Mouse (Mus musculus): Measurements from ENCODE around the gene Trim34b. TPM values are rescaled to one million over a fixed set of nuclear protein-coding genes. Genes with fewer than 3 reads are reported as not detected.
"Not testable (repeated sequence)": the region's sequence is repeated elsewhere in the genome, so short reads cannot be mapped to it uniquely, and the experiment has no call there.

Trim34b gene
- polyA plus RNA-seq (2014; fragmentation: Nextera tagmentation; extraction: Ambion mirVana) = not detected in 2 replicates

DNA sequence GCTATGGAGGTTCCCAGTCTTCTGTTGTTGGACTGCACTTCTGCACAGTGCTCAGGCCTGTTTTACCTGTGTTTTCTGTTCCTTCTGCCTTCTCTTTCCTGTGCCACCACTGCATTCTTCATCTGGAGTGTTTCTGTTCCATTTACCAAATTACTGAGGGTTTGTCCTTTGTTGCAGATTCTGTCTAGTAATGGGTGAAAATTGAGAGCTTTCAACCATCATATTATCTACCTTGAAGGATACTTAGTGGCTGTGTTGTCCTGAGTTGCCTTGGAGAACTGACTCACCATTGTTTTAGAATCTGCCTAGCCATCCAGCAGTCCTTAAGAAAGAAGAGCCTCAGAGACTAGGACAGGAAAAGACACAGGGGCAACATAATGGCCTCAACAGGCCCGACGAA lies at the start of gene Trim34b:
Gene Trim34b (plus strand): TSS at position 301 of the 400 bp plus-strand sequence.
- not testable (repeated sequence) for H3K9ac ChIP-seq (replicated peaks; ENCODE audit: low read depth, low read length); H3K27me3 ChIP-seq (ENCODE audit: control insufficient read depth, insufficient read depth, low read length); H3K4me2 ChIP-seq (ENCODE audit: low read depth, low read length); H3K4me1 ChIP-seq (ENCODE audit: control insufficient read depth, insufficient read depth, low read length); ATAC-seq (ENCODE audit: low read depth); H3K27ac ChIP-seq (ENCODE audit: low read depth, low read length); H3K36me3 ChIP-seq (ENCODE audit: control insufficient read depth, insufficient read depth, low read length); H3K9me3 ChIP-seq (ENCODE audit: control insufficient read depth, low read length); H3K4me3 ChIP-seq (ENCODE audit: low read depth, low read length)
- 96% methylated on average over 2 of the region's 2 CpGs for WGBS

DNA sequence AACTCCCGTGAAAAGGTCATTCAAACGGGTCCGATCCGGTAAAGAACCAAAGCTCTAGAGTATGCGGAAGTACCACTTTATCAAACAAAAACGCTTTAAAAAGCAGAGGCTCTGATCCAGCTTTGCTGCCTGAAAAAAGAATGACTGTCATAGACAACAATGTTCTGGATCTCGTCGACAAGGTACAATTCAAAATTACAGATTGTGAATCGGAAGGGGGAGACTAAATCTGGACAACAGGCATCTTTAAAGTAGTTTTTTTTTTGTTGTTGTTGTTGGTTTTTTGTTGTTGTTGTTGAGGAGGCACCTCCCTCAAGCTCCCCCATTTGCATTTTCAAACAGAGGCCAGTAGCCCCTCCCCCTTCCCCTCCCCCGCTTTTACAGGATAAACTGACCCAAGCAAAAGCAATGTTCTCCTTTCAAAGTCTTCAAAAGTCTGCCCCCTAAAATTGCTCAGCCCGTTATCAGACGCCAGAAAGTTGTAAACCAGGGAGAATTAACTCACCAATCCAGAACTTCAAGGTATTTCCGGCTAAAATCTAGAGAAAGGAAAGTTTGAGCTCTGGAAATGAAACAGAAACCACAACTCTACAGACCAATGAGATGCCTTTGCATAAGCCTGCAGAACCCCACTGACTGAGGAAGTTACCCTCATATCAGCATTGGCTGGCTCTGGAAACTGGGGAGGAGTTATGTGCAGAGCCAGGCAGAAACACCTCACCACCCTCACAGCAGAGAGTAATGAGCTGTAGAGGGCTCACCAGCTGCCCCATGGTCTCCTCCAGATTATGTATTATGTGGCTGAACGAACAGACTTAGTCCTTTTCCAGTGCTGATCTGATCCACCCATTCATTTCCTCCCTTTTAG lies 41.5 kb upstream of the Trim34b start, which contains the start of gene Trim5:
Gene Trim5 (minus strand): TSS at position 519 of the 868 bp plus-strand sequence.
- not testable (repeated sequence) for H3K27me3 ChIP-seq (ENCODE audit: control insufficient read depth, insufficient read depth, low read length); H3K4me3 ChIP-seq (ENCODE audit: low read depth, low read length); ATAC-seq (ENCODE audit: low read depth); H3K9ac ChIP-seq (replicated peaks; ENCODE audit: low read depth, low read length); H3K4me2 ChIP-seq (ENCODE audit: low read depth, low read length); H3K27ac ChIP-seq (ENCODE audit: low read depth, low read length); H3K9me3 ChIP-seq (ENCODE audit: control insufficient read depth, low read length); H3K4me1 ChIP-seq (ENCODE audit: control insufficient read depth, insufficient read depth, low read length); H3K36me3 ChIP-seq (ENCODE audit: control insufficient read depth, insufficient read depth, low read length)
- 40% methylated on average over 14 of the region's 14 CpGs for WGBS

DNA sequence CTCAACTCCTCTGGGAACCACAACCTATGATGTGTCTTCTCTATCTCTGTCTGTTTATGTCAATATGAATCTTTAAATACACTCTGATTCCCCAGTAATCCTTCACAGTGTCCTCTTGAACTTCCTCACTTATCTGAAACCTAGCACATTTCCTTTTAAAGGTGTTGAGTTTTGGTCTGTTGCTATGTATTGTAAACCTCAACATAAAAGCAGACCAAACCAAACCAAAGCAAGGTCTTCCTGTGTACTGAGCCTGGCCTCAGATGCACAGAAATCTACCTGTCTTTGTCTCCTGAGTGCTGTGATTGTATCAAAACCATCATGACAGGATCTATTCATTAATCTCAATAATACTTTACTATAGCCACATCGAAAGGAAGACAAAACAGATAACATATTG lies 38.6 kb upstream of the Trim34b start:
- Histone ChIP-seq H3K27me3 (ENCODE audit: control insufficient read depth, insufficient read depth, low read length) (no peaks in the 10 kb centered on the region), H3K36me3 (ENCODE audit: control insufficient read depth, insufficient read depth, low read length) (no peaks in the 10 kb centered on the region), H3K4me2 (ENCODE audit: low read depth, low read length) (no peak overlapping the region), H3K9me3 (ENCODE audit: control insufficient read depth, low read length) (no peaks in the 10 kb centered on the region), H3K9ac (replicated peaks; ENCODE audit: low read depth, low read length) (no peak overlapping the region), H3K27ac (ENCODE audit: low read depth, low read length) (no peak overlapping the region), H3K4me3 (ENCODE audit: low read depth, low read length) (no peak overlapping the region), H3K4me1 (ENCODE audit: control insufficient read depth, insufficient read depth, low read length) (no peaks in the 10 kb centered on the region)
- 88% methylated on average over 1 of the region's 1 CpGs for WGBS
- no peak for ATAC-seq (ENCODE audit: low read depth)

DNA sequence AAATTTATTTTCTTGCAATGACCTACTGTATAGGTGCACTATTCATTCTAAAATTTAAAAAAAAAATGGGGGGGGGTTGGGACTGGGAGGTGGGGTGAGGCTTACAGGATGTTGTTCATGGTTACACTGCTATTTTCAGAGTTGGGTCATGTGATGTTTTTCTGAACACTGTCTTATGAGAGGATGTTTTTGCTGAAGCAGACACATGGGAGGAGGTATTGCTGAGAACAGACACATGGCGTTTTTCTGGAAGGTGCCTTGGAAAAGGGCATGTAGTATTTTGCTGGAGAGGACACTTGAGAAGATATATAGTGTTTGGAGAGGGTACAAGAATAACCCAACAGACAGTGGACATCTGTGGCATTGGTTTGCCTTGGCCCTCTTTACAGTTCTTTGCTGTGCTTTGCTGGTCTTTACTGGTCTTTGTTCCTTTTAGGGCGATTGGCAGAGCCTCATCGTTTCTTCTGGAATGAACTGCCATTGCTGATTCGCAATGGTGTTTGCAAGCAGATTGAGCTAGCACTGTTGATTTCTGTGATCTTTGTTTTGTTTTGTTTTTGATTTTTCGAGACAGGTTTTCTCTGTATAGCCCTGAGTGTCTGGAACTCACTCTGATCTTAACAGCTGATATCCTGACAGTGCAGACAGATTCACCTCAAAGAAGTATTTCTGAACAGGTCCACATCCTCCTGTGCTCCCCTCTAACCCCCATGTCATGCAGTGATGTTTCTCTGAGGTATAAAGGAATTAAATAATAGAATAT lies 37.5 kb upstream of the Trim34b start:
- H3K9ac ChIP-seq (replicated peaks; ENCODE audit: low read depth, low read length) = no peak overlapping the region
- no peaks in the 10 kb centered on the region for H3K36me3 ChIP-seq (ENCODE audit: control insufficient read depth, insufficient read depth, low read length)
- WGBS = 80% methylated on average over 5 of the region's 5 CpGs
- H3K27ac ChIP-seq (ENCODE audit: low read depth, low read length) = no peak overlapping the region
- ATAC-seq (ENCODE audit: low read depth) = no peak
- H3K9me3 ChIP-seq (ENCODE audit: control insufficient read depth, low read length) = no peaks in the 10 kb centered on the region
- H3K27me3 ChIP-seq (ENCODE audit: control insufficient read depth, insufficient read depth, low read length) = no peaks in the 10 kb centered on the region
- H3K4me1 ChIP-seq (ENCODE audit: control insufficient read depth, insufficient read depth, low read length) = no peaks in the 10 kb centered on the region
- H3K4me2 ChIP-seq (ENCODE audit: low read depth, low read length) = no peak overlapping the region
- no peak overlapping the region for H3K4me3 ChIP-seq (ENCODE audit: low read depth, low read length)

DNA sequence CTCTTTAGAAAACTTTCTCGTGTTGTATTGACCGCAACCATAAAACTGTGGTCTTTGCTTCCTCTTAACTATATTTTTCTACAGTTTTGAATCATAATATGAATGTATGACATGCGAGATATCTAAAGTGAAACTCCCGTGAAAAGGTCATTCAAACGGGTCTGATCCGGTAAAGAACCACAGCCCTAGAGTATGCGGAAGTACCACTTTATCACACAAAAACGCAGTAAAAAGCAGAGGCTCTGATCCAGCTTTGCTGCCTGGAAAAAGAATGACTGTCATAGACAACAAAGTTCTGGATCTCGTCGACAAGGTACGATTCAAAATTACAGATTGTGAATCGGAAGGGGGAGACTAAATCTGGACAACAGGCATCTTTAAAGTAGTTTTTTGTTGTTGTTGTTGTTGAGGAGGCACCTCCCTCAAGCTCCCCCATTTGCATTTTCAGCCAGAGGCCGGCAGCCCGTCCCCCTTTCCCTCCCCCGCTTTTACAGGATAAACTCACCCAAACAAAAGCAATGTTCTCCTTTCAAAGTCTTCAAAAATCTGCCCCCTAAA lies 14.4 kb upstream of the Trim34b start:
- no peaks in the 10 kb centered on the region for H3K4me1 ChIP-seq (ENCODE audit: control insufficient read depth, insufficient read depth, low read length)
- no peak overlapping the region for H3K9ac ChIP-seq (replicated peaks; ENCODE audit: low read depth, low read length)
- H3K27ac ChIP-seq (ENCODE audit: low read depth, low read length) = no peak overlapping the region
- 17% methylated on average over 15 of the region's 15 CpGs for WGBS
- no peaks in the 10 kb centered on the region for H3K27me3 ChIP-seq (ENCODE audit: control insufficient read depth, insufficient read depth, low read length)
- H3K36me3 ChIP-seq (ENCODE audit: control insufficient read depth, insufficient read depth, low read length) = no peaks in the 10 kb centered on the region
- peak overlapping the region; percentile 15; the same call in 1 of the 2 replicates for H3K4me3 ChIP-seq (ENCODE audit: low read depth, low read length)
- H3K9me3 ChIP-seq (ENCODE audit: control insufficient read depth, low read length) = no peaks in the 10 kb centered on the region
- no peak for ATAC-seq (ENCODE audit: low read depth)
- peak overlapping the region; percentile 20; the same call in 1 of the 2 replicates for H3K4me2 ChIP-seq (ENCODE audit: low read depth, low read length)

DNA sequence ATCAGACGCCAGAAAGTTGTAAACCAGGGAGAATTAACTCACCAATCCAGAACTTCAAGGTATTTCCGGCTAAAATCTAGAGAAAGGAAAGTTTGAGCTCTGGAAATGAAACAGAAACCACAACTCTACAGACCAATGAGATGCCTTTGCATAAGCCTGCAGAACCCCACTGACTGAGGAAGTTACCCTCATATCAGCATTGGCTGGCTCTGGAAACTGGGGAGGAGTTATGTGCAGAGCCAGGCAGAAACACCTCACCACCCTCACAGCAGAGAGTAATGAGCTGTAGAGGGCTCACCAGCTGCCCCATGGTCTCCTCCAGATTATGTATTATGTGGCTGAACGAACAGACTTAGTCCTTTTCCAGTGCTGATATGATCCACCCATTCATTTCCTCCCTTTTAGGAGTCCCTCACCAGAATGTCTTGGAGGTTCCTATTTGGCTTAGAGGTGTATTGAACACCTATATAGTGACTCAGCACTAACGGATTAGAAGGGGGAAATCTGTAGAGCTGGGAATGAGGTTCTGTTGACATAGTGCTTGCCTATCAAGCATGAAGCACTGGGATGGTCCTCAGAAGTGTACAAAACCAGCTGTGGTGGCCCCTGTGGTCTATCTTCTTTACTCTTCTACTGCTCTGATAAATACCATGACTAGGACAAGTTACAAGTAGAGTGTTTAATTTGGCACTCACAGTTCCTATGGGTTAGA lies 13.7 kb upstream of the Trim34b start, which contains the start of gene Trim12a:
Gene Trim12a (minus strand): TSS at position 98 of the 712 bp plus-strand sequence.
- not testable (repeated sequence) for H3K4me1 ChIP-seq (ENCODE audit: control insufficient read depth, insufficient read depth, low read length); H3K36me3 ChIP-seq (ENCODE audit: control insufficient read depth, insufficient read depth, low read length); H3K9ac ChIP-seq (replicated peaks; ENCODE audit: low read depth, low read length); H3K9me3 ChIP-seq (ENCODE audit: control insufficient read depth, low read length); H3K27me3 ChIP-seq (ENCODE audit: control insufficient read depth, insufficient read depth, low read length); H3K27ac ChIP-seq (ENCODE audit: low read depth, low read length); ATAC-seq (ENCODE audit: low read depth)
- 45% methylated on average over 4 of the region's 4 CpGs for WGBS
- H3K4me2 ChIP-seq (ENCODE audit: low read depth, low read length) = peak within 1 kb of the TSS; percentile 20; the same call in 1 of the 2 replicates
- peak within 1 kb of the TSS; percentile 15; the same call in 1 of the 2 replicates for H3K4me3 ChIP-seq (ENCODE audit: low read depth, low read length)

DNA sequence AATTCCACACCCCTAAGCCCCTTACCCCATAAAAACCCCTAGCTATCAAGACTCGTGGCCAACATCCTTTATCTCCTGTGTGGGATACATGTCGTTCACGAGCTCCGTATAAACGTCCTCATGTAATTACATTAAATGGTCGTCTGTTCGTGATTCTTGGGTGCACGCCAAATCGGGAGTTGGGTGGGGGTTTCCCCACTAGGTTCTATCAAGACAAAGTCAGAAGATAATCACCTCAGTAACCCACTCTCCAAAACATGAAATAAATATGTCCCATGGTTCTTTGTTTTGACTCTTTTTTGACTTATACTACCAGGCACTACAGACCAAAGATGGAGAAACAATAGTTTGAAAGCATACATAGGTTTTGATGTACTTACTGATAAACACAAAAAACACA lies 7.2 kb upstream of the Trim34b start:
- Histone ChIP-seq H3K9ac (replicated peaks; ENCODE audit: low read depth, low read length) (no peak overlapping the region), H3K9me3 (ENCODE audit: control insufficient read depth, low read length) (no peaks in the 10 kb centered on the region), H3K36me3 (ENCODE audit: control insufficient read depth, insufficient read depth, low read length) (no peaks in the 10 kb centered on the region), H3K4me2 (ENCODE audit: low read depth, low read length) (no peak overlapping the region), H3K27me3 (ENCODE audit: control insufficient read depth, insufficient read depth, low read length) (no peaks in the 10 kb centered on the region), H3K4me1 (ENCODE audit: control insufficient read depth, insufficient read depth, low read length) (no peaks in the 10 kb centered on the region), H3K27ac (ENCODE audit: low read depth, low read length) (no peak overlapping the region), H3K4me3 (ENCODE audit: low read depth, low read length) (no peak overlapping the region)
- ATAC-seq (ENCODE audit: low read depth) = no peak
- WGBS = 74% methylated on average over 9 of the region's 9 CpGs

DNA sequence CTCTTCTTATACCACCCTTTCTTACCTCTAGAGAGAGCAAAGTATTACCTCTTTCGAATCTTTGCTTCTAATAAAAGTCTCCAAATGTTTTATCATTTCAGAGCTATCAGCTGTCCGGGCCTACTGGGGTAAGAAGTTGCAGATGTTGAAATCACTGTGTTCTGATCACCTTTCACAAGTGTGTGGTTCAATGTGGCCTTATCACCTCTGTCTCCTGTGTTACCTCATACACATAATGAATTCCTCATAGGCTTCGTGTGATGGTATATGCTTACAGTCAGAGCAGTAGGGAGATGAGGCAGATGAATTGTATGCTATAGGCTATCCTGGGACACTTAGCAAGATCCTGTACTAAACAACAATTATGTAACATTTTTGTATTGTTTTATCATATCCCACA lies 6.3 kb downstream of the Trim34b start:
- WGBS = 87% methylated on average over 3 of the region's 3 CpGs
- not testable (repeated sequence) for ATAC-seq (ENCODE audit: low read depth); H3K4me1 ChIP-seq (ENCODE audit: control insufficient read depth, insufficient read depth, low read length); H3K27me3 ChIP-seq (ENCODE audit: control insufficient read depth, insufficient read depth, low read length); H3K27ac ChIP-seq (ENCODE audit: low read depth, low read length); H3K4me3 ChIP-seq (ENCODE audit: low read depth, low read length); H3K9ac ChIP-seq (replicated peaks; ENCODE audit: low read depth, low read length); H3K4me2 ChIP-seq (ENCODE audit: low read depth, low read length); H3K36me3 ChIP-seq (ENCODE audit: control insufficient read depth, insufficient read depth, low read length); H3K9me3 ChIP-seq (ENCODE audit: control insufficient read depth, low read length)
